Mouse (Mus musculus): ENCODE measurements at regions not wholly inside any gene's neighbourhood (a gene's known extent, or its start where the extent isn't known, plus 50 kb on each side); places are given as distances from the start of the nearest gene placed in this dataset.

GRCm38 (mm10) chr17:47214111-47214510, 154.6 kb upstream of the Mrps10 start:
- TF ChIP-seq UBTF (IDR thresholded peaks at IDR 0.05; ENCODE audit: low read depth, low read length), result no peak
- no peak for TF ChIP-seq EP300 (IDR thresholded peaks at IDR 0.05; ENCODE audit: low read length)
- no peak for TF ChIP-seq POLR2A (IDR thresholded peaks at IDR 0.05; ENCODE audit: low read depth, low read length)
- TF ChIP-seq CTCF (conservative IDR thresholded peaks at IDR 0.05 in 1 of 2, IDR thresholded peaks at IDR 0.05 in 1 of 2; ENCODE audit: low read depth in 2 of 2, low read length in 2 of 2), result no peak
- TF ChIP-seq MAZ (IDR thresholded peaks at IDR 0.05; ENCODE audit: low read depth, low read length), result no peak
- TF ChIP-seq MAFK (IDR thresholded peaks at IDR 0.05; ENCODE audit: insufficient replicate concordance, low read length), result no peak
- TF ChIP-seq HCFC1 (IDR thresholded peaks at IDR 0.05; ENCODE audit: low read depth, low read length), result no peak
- no peak for TF ChIP-seq SMC3 (IDR thresholded peaks at IDR 0.05; ENCODE audit: low read depth, low read length)
- TF ChIP-seq ZNF384 (IDR thresholded peaks at IDR 0.05; ENCODE audit: low read depth, low read length), result no peak
- TF ChIP-seq NRF1 (IDR thresholded peaks at IDR 0.05; ENCODE audit: low read depth, low read length), result no peak
- TF ChIP-seq PAX5 (IDR thresholded peaks at IDR 0.05; ENCODE audit: low read length), result no peak
- TF ChIP-seq USF2 (conservative IDR thresholded peaks at IDR 0.05; ENCODE audit: low read depth, low read length), result no peak
- no peak for TF ChIP-seq GABPA (IDR thresholded peaks at IDR 0.05; ENCODE audit: insufficient replicate concordance, low read depth, low read length)

Measured in CH12.LX (cell line).